Comparison of ENCODE assay signal across 15 mouse cellular contexts in the genomic region with DNA sequence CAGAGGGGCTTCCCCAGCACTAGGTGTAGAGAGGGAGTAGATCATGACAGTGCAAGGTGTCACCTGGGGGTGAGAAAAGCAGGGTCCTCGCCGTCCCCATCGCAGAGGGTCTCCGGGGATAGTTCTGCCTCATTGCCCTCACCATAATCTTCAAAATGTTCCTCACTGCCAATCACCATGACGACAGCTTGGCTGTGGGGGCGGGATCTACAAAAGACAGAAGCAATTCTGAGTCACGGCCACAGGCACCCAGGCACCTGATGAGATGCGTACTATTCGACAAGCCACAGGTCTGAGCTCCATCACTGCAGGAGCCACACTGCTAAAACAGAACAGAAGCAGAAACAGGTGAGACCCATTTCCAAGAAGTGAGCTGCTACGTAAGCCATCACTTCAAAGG. TPM values are rescaled to one million over a fixed set of nuclear protein-coding genes. Genes with fewer than 3 reads are reported as not detected.
DNase-seq lines count a peak whose midpoint lies in the region.
"Had no signal": no experiment of that assay in that cellular context is flagged by ENCODE, and none has a peak within 500 bp of the region (broad histone marks: within the 10 kb centered on the region; RNA-seq: fewer than 3 reads in every experiment).

No protein-coding gene starts in this region.

- peak; percentile 46 to 70 for DNase-seq in frontal cortex, adult 2 months (ENCODE audit: extremely low spot score in 1 of 2, low spot score in 1 of 2)
- DNase-seq in frontal cortex, postnatal 25 days (ENCODE audit: low spot score in 2 of 2): no peak
- DNase-seq in brain, adult 2 months (ENCODE audit: low read depth, low spot score): peak; percentile 80
- peak; percentile 86 for DNase-seq in layer of hippocampus, adult 9-11 months
- DNase-seq in right cerebral cortex, postnatal 10 days (ENCODE audit: low spot score in 2 of 2): peak; percentile 58 to 67
- no peak for DNase-seq in kidney, postnatal 14 days
- DNase-seq in gastrocnemius, adult 18-20 months (ENCODE audit: low spot score): no peak
- DNase-seq: cerebellum, postnatal 10 days; embryo, embryonic 11 days; gastrocnemius, adult 2 months; heart, adult 18-20 months; kidney, adult 8-10 months; kidney, postnatal 4 days; retina, postnatal 1 day; thymus, postnatal 25 days had no signal

RNA-seq across cellular contexts. Expression of gene Capn15, which starts 28.1 kb away (rescaled TPM):
- 48.5 and 52.9 TPM in 2 replicates for polyA plus RNA-seq in frontal cortex, adult 2 months (2012; rRNA removed)
- total RNA-seq in gastrocnemius, adult 18-20 months (2021): 1 to 10 TPM; 4.4 to 6.5 TPM

RNA-seq across cellular contexts. Expression of gene Rab11fip3, which starts 55.6 kb away (rescaled TPM):
- 98.1 and 98.7 TPM in 2 replicates for polyA plus RNA-seq in frontal cortex, adult 2 months (2012; rRNA removed)
- total RNA-seq in gastrocnemius, adult 18-20 months (2021): 10 to 100 TPM; 88.9 to 96.2 TPM

Comparison
In these comparisons a context has a peak if more than half of its experiments do, and no peak if none do; other contexts are left out.
1. DNase-seq: peak in frontal cortex, adult 2 months (2 of 2), brain, adult 2 months (single experiment), layer of hippocampus, adult 9-11 months (single experiment) and right cerebral cortex, postnatal 10 days (2 of 2); none in frontal cortex, postnatal 25 days (0 of 2), kidney, postnatal 14 days (single experiment) and gastrocnemius, adult 18-20 months (single experiment).